Mouse (Mus musculus) left cerebral cortex, postnatal 36 days (tissue): ENCODE measurements at regions not wholly inside any gene's neighbourhood (a gene's known extent, or its start where the extent isn't known, plus 50 kb on each side); places are given as distances from the start of the nearest gene placed in this dataset.

Source experiments
- DNase-seq, 2 experiments: peaks; one replicate each; pipeline ENCODE4 v3.0.0; 2021 to 2022; ENCODE audit warnings: low spot score in 2 of 2, mixed read lengths in 1 of 2
- intact Hi-C: fragments of 180-260 bp; cut with DNase I; formaldehyde crosslinking; loops from one replicate; pipeline ENCODE4 v1.15.1; 2025

DNA sequence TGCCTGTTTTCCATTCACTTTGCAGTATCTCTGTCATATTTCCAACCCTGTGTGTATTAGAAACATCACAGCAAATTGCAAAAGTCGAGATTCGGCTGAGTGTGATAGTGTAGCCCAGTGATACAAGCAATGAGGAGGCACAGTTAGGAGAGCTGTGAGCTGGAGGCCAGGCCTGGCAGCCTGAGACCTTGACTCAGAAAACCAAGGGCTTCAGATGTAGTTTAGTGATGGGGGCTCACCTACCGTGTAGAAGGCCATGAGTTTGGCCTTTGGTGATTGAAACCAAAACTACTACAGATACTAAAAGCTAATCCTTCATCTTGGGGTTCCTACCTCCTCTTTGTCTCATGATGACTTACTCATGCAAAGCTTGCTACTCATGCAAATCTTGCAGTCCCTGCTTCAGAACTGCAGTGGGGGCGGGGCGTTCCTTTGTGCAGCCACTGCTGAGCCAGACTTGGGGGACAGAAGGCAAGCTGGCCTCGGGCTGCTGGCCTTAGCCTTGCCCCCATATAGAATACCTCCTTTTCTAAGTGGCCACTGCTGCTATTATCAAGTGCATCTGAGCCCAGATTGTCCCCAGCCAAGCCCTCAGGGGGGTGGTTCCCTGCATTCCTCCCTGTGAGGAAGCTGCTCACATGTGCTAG, 198.9 kb downstream of the Pik3r1 start:
- DNase-seq, result no peak
- intact Hi-C loops, result no loop called here

DNA sequence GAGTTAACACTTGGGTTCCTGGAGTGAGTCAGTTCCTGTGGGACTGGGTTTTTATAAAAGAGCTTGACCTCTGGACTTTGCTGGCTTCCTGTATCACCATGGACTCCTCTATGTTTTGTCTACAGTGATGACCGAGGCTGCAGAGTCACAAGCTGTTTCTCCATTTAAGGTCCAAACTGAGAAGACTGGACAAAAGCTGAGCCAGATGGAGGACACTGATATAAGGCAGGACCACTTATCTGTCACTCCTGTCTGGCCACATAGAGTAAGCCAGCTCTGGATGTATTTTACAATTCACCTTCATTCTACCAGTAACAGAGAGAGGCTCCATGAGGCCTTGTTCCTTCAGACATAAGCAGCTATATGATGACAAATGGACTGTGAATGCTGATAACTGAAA, 202.7 kb downstream of the Pik3r1 start:
- no peak for DNase-seq
- intact Hi-C loops, result no loop called here

DNA sequence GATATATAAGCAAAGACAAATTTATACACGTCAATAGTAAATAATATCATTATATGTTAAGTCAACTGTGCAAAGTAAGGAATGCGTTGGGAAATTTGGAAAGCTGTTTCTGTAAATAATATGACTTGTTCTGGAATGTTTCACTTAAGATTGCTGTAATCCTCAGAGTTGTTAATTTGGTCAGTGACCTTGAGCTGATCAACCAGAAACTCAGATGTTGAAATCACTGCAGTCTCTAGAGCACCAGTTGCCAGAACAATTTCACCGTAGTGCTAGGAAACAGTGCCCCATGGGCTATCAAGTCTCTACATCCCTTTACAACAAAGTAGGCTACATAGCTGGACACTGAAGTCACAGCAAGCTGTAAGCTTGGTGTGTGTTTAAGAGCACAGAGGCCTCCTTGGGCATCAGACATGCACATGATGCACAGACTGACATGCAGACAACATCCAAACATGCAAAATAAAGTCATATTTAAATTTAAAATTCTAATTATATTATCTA, 212.6 kb downstream of the Pik3r1 start:
- intact Hi-C loops, result no loop called here
- no peak for DNase-seq

DNA sequence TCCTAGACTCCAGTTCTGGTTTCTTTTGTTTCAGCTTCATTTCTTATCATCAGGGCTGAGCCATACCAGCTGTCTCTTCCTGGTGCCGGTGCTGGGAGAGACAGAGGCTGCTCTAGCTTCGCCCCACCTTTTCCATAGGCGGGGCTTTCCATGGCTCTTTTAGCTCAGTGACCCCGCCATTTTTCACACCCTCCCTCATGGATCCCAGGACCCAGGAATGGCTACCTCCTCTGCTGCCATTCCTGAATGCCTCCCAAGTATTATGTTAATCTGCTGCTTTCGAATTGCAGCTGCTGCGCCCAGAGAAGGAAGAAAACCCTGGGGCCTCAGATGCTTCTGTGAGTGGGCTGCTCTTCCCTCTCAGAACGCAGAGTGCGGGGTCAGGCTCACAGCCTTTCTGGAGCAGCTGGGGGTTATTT, 214.9 kb downstream of the Pik3r1 start:
- intact Hi-C loops, result no loop called here
- DNase-seq, result peak in 1 of 2 experiments; percentile 54

DNA sequence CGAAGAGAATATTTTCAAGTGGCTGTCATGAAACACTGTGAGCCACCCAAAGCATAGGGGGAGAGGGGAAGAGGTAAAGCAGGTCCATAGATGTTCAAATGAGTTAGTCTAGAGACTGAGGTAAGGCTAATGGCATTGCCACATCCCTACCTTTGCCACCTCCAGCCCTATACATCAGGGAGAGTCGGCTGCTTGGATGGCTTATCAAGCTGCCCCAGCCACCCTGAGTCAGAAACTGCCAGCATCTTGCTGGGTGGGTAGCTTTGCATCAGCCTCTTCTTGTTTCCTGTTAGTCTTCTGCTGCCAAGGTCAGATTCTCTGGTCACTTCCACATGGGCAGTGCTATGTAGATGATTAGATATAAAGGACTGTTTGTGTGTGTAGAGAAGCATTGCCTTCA, 215.6 kb downstream of the Pik3r1 start:
- intact Hi-C loops, result no loop called here
- DNase-seq, result no peak

DNA sequence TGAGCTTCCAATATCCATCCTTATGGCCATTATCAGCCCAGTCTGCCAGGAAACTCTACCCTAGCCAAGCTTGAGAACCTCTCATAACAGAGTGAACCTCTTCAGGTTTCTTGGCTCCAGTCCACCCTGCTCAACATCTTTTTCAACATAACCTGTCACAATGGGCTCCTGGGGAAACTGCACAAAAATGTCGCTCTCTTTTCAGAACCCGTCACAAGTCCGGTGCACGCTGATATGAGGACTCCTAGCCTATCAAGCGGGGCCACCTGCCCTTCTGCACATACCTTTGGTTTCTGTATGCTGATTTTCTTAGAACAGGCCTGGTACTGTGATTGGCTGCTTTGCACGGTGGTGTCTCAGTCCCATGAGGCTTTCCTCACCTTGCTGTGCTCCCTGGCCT, 216.9 kb downstream of the Pik3r1 start:
- intact Hi-C loops, result no loop called here
- DNase-seq, result no peak

DNA sequence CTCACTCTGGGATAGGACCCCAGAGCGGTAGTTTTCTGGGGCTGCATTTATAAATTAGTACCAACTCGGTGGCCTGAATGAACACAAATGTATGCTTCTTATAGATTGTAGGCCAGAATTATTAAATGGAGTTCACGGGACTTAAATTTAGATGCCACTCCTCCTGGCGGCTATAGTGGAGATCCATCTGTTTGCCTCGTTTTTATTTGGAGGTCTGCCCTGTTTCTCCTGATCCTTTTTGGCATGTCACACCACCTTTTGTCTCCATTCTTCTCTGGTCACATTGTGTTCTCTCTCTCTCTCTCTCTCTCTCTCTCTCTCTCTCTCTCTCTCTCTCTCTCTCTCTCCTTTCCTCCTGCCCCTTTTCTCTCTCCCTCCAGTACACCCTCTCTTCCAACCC, 217.5 kb downstream of the Pik3r1 start:
- no peak for DNase-seq
- intact Hi-C loops, result no loop called here

DNA sequence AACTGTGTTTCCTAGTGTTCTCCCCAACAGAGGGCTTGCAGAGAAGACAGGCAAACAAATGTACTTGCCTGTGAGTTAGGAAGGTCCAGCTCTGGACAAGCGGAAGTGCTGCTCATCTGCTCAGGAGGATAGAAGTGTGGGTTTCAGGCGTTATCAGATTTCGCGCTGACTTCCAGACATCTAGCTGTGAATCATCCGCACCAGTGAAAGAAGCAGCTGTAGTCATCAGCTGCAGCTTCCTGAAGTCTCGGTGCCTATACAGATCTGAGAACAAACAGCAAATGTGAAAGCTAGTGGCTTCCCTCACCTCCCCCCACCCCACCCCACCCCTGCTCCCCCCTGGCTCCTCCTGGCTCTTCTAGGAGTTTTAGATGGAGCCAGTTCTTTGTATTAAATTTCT, 220.1 kb downstream of the Pik3r1 start:
- intact Hi-C loops, result no loop called here
- no peak for DNase-seq

DNA sequence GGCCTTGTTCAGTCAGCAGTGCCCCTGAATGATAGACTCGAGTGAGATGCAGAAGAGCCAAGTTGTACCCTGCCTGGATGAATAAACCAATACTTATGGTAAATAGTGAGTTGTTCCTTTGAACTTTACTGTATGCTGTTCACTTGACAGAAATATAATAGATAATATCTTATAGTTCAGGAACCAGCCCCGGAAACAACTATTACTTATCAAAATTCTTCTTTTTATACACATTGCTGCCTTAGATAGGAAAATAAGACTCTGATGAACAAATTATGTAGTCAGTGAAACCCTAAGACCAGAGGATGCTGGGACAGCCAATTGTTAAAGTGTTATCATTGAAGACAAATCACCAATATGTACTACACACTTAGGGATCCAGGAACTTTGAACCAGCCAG, 220.7 kb downstream of the Pik3r1 start:
- intact Hi-C loops, result no loop called here
- DNase-seq, result no peak

DNA sequence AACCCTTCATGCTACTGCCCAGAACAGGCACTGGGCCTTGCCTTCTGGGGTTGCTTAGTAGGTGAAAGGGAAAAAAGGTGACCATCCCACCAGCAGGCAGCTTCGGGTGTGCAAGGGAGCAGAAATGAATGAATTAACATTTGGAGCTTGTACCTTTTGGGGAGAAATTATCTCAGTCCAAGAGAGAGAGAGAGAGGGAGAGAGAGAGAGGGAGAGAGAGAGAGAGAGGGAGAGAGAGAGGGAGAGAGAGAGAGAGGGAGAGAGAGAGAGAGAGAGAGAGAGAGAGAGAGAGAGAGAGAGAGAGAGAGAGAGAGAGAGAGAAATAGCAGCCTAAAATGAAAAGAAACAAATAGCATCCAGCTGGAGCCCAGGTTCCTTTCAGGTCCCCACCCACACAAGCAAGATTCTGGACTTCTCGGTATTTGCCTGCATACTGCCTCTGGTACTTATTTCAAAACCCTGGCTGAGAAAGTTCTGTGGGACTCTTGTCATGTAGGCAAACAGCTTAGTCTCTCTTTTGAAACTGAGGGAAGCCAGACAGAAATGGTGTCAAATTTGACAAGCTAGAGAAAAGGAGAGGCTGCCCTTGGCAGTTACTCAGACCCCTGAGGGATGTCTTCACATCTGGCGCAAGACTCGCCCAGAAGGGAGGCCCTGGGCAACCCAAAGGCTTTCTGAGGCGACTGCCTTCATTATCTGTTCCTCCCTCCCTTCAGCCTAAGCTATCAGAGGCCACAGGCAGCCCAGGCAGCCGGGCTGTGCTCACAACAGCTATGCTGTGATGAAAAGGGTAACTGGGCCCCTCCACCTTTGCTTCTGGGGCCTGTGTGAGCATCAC, 222.5 kb downstream of the Pik3r1 start:
- intact Hi-C loops, result no loop called here
- DNase-seq, result no peak

DNA sequence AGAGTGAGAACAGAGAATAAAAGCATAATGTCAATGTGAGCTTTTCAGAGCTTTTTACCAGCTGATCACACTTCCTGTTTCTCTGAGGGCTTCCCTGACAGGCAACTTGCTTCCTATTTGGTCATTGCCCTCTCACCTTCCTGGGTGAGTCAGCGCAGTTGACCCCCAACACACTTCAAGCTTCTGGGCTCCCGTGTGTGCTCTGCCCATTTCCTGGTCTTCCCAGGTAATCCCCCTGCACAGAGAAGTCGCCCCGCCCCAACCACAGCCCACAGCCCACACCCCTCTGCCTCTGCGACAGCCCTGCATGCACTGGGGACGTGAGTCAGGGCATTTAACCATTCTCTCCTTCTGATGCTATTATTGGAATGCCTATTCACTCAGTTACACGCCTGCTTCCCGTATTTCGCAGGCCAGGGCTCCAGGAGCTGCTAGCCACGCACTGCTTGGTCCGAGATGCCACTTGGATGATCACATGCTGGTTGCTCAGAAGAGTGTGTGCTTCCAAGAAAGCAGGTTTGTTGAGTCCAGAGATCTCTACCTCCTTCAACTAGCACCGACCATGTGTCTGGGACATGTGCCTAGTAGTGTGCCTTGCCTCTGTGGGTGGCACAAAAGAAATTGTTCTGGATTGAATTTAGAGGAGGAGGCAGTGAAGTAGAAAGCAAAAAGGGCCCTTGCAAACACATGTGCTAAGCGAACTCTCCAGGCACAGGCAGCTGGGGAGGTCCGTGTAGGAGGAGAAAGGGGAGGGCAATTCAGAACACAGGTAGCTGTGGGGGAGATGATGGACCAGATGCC, 227.4 kb downstream of the Pik3r1 start:
- peak; percentile 67 to 76 for DNase-seq
- intact Hi-C loops, result loop anchor here (5.0 kb wide), 1 partner anchor 152 kb away; no protein-coding TSS in a partner anchor

DNA sequence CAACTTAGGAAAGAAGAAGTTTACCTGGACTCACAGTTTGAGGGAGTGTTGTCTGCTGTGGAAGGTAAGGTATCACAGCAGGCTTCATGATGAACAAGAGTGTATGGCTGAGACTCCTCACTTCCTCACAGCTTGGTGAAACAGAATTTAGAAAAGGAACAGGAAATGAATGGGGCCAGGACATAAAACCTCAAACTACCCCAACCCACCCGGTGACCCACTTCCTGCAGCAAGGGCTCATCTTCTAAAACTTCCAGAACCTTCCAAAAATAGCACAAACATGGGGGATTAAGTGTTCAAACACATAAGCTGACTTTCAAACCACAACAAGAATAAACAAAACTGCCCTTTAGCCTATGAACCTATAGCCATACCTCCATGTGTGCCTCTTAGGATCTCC, 229.9 kb downstream of the Pik3r1 start:
- intact Hi-C loops, result no loop called here
- no peak for DNase-seq

DNA sequence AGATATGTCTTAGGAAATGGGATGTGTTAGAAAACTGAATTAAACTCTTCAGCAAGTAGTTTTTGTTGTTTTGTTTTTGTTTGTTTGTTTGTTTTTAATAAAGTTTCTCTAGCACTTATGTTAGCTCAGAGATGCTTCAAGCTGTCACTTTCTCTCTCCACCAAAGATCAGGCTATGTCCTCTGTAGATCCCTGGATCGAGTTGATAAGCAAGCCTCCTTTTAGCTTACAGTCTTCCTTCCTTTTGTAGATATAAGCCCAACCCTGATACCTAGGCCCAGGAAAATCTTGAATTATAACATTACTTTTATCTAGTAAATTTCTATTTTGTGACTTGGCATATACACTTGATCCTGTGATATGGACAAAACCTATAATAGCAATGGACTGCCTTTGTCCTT, 232.0 kb downstream of the Pik3r1 start:
- intact Hi-C loops, result no loop called here

DNA sequence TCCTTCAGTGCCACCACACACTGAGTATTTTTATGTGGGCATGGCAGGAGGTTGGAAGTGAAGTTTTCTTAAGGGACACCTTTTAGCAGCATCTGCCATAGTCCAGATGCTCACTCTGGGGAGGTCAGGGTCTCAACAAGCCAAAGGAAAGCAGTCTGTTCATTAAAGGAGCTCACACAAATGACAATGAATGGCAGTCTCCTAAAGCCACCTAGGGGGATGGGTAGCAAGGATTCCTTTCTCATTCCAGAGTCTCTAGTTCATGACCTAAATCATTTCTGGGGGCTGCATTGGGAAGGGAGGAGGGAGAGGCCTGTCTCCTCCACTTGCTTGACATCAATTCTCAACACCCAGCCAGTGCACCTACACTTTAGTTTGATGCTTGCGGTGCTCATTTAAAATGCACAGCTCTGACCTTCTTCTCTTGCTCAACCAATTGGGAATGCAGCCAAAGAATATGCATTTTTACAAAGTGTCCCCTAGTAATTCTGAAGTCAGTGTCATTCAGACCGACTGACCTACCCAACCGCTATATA, 232.6 kb downstream of the Pik3r1 start:
- no peak for DNase-seq
- intact Hi-C loops, result no loop called here

More for the DNA sequence above, 232.0 kb downstream of the Pik3r1 start:
- no peak for DNase-seq

DNA sequence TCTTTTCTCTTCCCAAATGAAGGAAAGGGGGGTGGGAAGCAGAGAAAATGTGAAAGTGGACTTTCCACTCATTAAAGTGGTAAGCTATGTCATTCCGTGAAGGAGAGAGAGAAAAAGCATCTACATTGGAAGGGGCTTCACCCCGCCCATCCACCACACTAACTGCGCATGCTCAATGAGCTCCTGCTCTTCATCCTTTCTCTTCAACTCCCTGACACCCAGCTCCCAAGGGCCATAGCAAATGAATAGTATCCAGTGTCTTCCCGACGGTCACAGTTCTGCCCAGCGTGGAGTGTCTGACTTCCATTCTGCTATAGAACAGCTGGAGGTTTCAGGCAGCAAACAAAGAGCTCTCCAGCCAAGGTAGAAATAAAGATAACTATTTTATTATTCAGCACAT, 233.5 kb downstream of the Pik3r1 start:
- intact Hi-C loops, result no loop called here
- DNase-seq, result no peak

DNA sequence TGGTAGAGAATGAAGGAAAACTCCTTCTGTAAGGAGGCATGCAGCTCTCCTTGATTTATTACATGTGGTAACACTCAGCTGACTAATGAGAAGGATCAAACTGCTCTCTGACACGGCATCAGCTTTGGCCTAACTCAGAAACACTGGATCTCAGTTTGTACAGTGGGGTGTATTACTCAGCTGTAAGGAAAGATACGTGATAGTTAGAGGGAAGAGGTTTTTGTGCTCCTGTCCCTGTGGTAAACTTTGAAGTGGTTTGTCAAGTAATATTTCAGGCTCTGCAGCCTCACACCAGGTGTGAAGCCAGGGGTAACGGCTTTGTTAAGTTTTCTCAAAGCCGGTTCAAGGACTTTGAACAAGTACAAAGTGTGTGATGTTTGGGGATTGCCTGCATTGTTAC, 235.1 kb downstream of the Pik3r1 start:
- intact Hi-C loops, result no loop called here

DNA sequence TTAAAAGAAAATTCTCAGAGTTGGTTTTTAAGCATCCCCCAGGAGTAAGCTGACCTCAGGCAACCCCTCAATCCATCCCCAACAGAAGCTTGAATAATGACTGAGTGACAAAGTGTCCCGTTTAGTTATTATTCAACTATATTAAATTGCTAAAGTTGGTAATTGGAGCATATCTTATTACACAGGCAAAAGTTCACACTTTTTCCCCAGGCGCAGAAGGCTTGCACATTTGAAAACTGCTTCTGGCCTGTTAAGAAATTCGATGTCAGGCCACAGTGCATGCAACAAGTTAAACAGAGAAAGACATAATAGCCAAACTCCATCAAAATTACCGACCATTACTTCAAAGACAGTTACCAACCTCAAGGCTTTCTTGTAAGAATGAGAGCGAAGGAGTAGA, 240.3 kb downstream of the Pik3r1 start:
- intact Hi-C loops, result no loop called here

More for the DNA sequence above, 235.1 kb downstream of the Pik3r1 start:
- no peak for DNase-seq

DNA sequence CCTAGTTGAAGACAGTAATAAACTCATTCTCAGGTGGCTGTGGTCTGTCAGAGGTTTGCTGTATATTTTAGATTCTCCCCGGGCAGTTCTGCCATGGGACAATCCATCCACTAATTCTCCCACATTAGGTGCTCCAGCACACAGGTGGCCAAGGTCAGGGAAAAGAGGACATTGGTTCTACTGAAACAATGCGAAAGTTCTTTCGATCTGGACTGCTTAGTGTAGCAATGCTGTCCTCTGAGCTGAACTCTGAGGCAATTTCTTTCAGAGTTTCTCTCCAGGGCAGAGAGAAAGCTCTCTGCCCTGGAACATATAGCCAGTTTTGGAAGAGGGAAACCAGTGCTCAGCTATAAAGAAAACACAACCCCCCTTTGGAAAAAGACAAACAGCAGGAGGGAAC, 243.2 kb downstream of the Pik3r1 start:
- DNase-seq, result no peak
- intact Hi-C loops, result no loop called here

More for the DNA sequence above, 240.3 kb downstream of the Pik3r1 start:
- DNase-seq, result no peak

DNA sequence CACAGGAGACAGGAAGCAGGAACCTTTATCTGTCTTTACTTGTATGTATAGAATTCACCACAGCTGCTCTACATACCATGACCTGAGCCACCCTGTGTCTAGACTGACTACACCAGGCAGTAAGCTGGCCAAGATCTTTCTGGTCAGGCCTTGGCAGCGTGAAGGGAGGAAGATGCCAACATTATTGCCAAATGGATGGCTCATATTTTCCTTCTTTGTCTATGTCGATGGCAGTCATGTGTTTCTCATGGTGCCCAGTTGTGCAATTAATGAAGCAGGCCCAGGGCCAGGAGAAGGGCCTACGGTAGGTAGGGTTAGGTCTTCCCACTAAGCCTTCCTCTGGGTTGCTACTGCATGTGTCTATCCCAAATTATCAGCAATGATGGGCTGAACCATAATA, 243.8 kb downstream of the Pik3r1 start:
- intact Hi-C loops, result no loop called here
- no peak for DNase-seq

DNA sequence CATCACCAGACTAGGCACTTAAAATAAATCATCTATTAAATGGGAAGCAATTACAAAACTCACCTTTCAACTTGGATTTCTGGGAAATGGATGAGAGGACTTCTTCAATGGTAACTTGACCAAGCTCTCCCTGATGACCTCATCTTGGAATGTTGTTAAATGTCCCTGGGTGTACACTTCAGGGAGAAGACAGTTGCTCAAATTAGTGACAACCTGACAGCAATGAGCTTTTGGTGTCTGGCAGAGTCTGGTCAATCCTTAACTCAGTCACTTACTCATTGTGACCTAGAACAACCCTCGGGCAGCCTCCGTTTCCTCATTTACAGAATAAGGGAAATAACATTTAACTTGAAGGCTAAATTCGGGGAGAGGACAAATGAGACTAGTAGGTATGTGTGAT, 244.5 kb downstream of the Pik3r1 start:
- no peak for DNase-seq
- intact Hi-C loops, result no loop called here
